Mouse (Mus musculus) spleen, adult 2 months (tissue): ENCODE results near the gene Fcgr1. TPM values are rescaled to one million over a fixed set of nuclear protein-coding genes. Genes with fewer than 3 reads are reported as not detected.
A peak's percentile ranks its signal among the peaks of the same experiment; 100 is the strongest.
"Not testable (repeated sequence)": the region's sequence is repeated elsewhere in the genome, so short reads cannot be mapped to it uniquely, and the experiment has no call there.

Source experiments
- DNase-seq, 2 experiments: peaks; one replicate each; pipeline versions ENCODE4 v3.0.0 to v3.0.0-alpha.2; 2012 to 2021; ENCODE audit warnings: low spot score in 2 of 2, low read depth in 1 of 2
- H3K27ac ChIP-seq: fragments of 200-500 bp; 2 replicates; pipeline ENCODE4 v1.5.1; 2012; ENCODE audit warnings: low read length, inconsistent platforms; ENCODE audit not compliant: insufficient read depth
- H3K27me3 ChIP-seq: fragments of 200-500 bp; 2 replicates; pipeline ENCODE4 v1.6.1; 2012; ENCODE audit warnings: mild to moderate bottlenecking, moderate library complexity, low read length, inconsistent platforms; ENCODE audit not compliant: control insufficient read depth, insufficient read depth
- H3K36me3 ChIP-seq: fragments of 200-500 bp; 2 replicates; pipeline ENCODE4 v1.6.1; 2012; ENCODE audit warnings: mild to moderate bottlenecking, low read length, inconsistent platforms; ENCODE audit not compliant: control insufficient read depth, insufficient read depth
- H3K4me1 ChIP-seq: fragments of 200-500 bp; 2 replicates; pipeline ENCODE4 v1.6.1; 2011; ENCODE audit warnings: inconsistent platforms; ENCODE audit not compliant: control insufficient read depth, insufficient read depth, insufficient read length
- H3K4me3 ChIP-seq: fragments of 200-500 bp; 2 replicates; pipeline ENCODE4 v1.5.1; 2011; ENCODE audit warnings: mild to moderate bottlenecking, inconsistent platforms; ENCODE audit not compliant: insufficient read depth, insufficient read length; ENCODE audit errors: extremely low read depth
- CTCF ChIP-seq: fragments of 200-500 bp; IDR thresholded peaks from 2 replicates; pipeline ENCODE4 v1.5.1; 2011; ENCODE audit warnings: mild to moderate bottlenecking, inconsistent platforms; ENCODE audit not compliant: insufficient read depth, insufficient read length, insufficient replicate concordance; ENCODE audit errors: extremely low read depth
- POLR2A ChIP-seq: fragments of 200-500 bp; IDR thresholded peaks from 2 replicates; pipeline ENCODE4 v1.6.1; 2011; ENCODE audit warnings: low read depth, low read length, inconsistent platforms
- WGBS: fragments of 180-500 bp; shearing (Covaris S2); methylation state at CpG from one replicate; pipeline ENCODE4 v1.1.7; 2018; 5-methylcytosine and 5-hydroxymethylcytosine counted together
- polyA plus RNA-seq: library from polyadenylated mRNA; depleted of rRNA; stranded (reverse); fragments of >200 nt; gene quantifications from 2 replicates; pipeline ENCODE4 v1.2.3, GENCODE M21; 2012

Fcgr1 gene
- polyA plus RNA-seq, 1 experiment = 6.0 TPM

GRCm38 (mm10) chr3:96331438-96331837 is 37.7 kb upstream of the Fcgr1 start:
- Histone ChIP-seq H3K4me3 (no peak overlapping the region), H3K27me3 (peaks cover 37% of the 10 kb centered on the region), H3K4me1 (no peaks in the 10 kb centered on the region; the same call in 1 of the 2 replicates), H3K36me3 (no peaks in the 10 kb centered on the region), H3K27ac (no peak overlapping the region)
- 50% methylated on average over 7 of the region's 7 CpGs for WGBS
- no peak for DNase-seq
- no peak for TF ChIP-seq POLR2A
- no peak for TF ChIP-seq CTCF

GRCm38 (mm10) chr3:96330603-96331002 is 36.8 kb upstream of the Fcgr1 start:
- Histone ChIP-seq H3K4me3 (no peak overlapping the region), H3K27me3 (peaks cover 36% of the 10 kb centered on the region), H3K27ac (no peak overlapping the region), H3K4me1 (no peaks in the 10 kb centered on the region; the same call in 1 of the 2 replicates), H3K36me3 (no peaks in the 10 kb centered on the region)
- 74% methylated on average over 7 of the region's 7 CpGs for WGBS
- TF ChIP-seq POLR2A (no peak), CTCF (no peak)
- no peak for DNase-seq

- peaks cover 36% of the 10 kb centered on the region for H3K27me3 ChIP-seq
- no peaks in the 10 kb centered on the region for H3K36me3 ChIP-seq
- no peak overlapping the region for H3K27ac ChIP-seq
- WGBS = 92% methylated on average over 4 of the region's 4 CpGs
- H3K4me1 ChIP-seq = no peaks in the 10 kb centered on the region; the same call in 1 of the 2 replicates
- DNase-seq = no peak
- no peak overlapping the region for H3K4me3 ChIP-seq
- TF ChIP-seq CTCF = no peak
- TF ChIP-seq POLR2A = no peak
These were observed 36.4 kb upstream of the Fcgr1 start for GRCm38 (mm10) chr3:96330181-96330580.

- Histone ChIP-seq H3K4me1 (no peaks in the 10 kb centered on the region; the same call in 1 of the 2 replicates), H3K27ac (no peak overlapping the region), H3K4me3 (no peak overlapping the region), H3K36me3 (no peaks in the 10 kb centered on the region), H3K27me3 (peaks cover 32% of the 10 kb centered on the region)
- TF ChIP-seq CTCF (no peak), POLR2A (no peak)
- DNase-seq = no peak
- 26% methylated on average over 15 of the region's 15 CpGs for WGBS
These were observed 35.1 kb upstream of the Fcgr1 start for GRCm38 (mm10) chr3:96328730-96329387.

- H3K27ac ChIP-seq, H3K36me3 ChIP-seq, H3K4me1 ChIP-seq, DNase-seq: not testable (repeated sequence)
- H3K4me3 ChIP-seq = peak overlapping the region; percentile 51
- 1% methylated on average over 49 of the region's 49 CpGs for WGBS
- H3K27me3 ChIP-seq = peaks cover 30% of the 10 kb centered on the region
These were observed 34.4 kb upstream of the Fcgr1 start for GRCm38 (mm10) chr3:96328060-96328729.

- no peak for DNase-seq
- no peaks in the 10 kb centered on the region; the same call in 1 of the 2 replicates for H3K4me1 ChIP-seq
- peak overlapping the region; percentile 51; the same call in 1 of the 2 replicates for H3K4me3 ChIP-seq
- TF ChIP-seq CTCF = no peak
- no peak for TF ChIP-seq POLR2A
- no peak overlapping the region for H3K27ac ChIP-seq
- H3K27me3 ChIP-seq = peaks cover 26% of the 10 kb centered on the region
- no peaks in the 10 kb centered on the region for H3K36me3 ChIP-seq
- WGBS = 3% methylated on average over 17 of the region's 18 CpGs
These were observed 33.9 kb upstream of the Fcgr1 start for GRCm38 (mm10) chr3:96327647-96328046.

GRCm38 (mm10) chr3:96327131-96327530 is 33.4 kb upstream of the Fcgr1 start:
- TF ChIP-seq POLR2A (no peak), CTCF (peak; percentile 40; the same call in 1 of the 2 replicates)
- Histone ChIP-seq H3K36me3 (no peaks in the 10 kb centered on the region), H3K27me3 (peaks cover 23% of the 10 kb centered on the region), H3K4me3 (no peak overlapping the region), H3K27ac (no peak overlapping the region), H3K4me1 (no peaks in the 10 kb centered on the region; the same call in 1 of the 2 replicates)
- DNase-seq = no peak
- 12% methylated on average over 6 of the region's 6 CpGs for WGBS

GRCm38 (mm10) chr3:96323806-96324205 is 30.0 kb upstream of the Fcgr1 start:
- DNase-seq = not testable (repeated sequence)

More at GRCm38 (mm10) chr3:96323806-96324205, 30.0 kb upstream of the Fcgr1 start:
- H3K4me3 ChIP-seq, H3K4me1 ChIP-seq, H3K27ac ChIP-seq, H3K36me3 ChIP-seq: not testable (repeated sequence)
- WGBS = 76% methylated on average over 6 of the region's 6 CpGs
- peaks cover 17% of the 10 kb centered on the region for H3K27me3 ChIP-seq
